Mouse (Mus musculus): ENCODE results near the gene Dnah5. TPM values are rescaled to one million over a fixed set of nuclear protein-coding genes. Genes with fewer than 3 reads are reported as not detected.

The Dnah5 gene
- polyA plus RNA-seq (2015; fragmentation: Nextera tagmentation; extraction: Ambion mirVana): 0.08 and 0.10 TPM in 2 replicates

GRCm38 (mm10) chr15:28203111-28204075 is at the start of gene Dnah5:
Dnah5 (plus strand) TSS chr15:28203752.
- WGBS: 46% methylated on average over 20 of the region's 20 CpGs
- no peak within 1 kb of the TSS for H3K4me3 ChIP-seq
- H3K9ac ChIP-seq: no peak within 1 kb of the TSS
- ATAC-seq: peak; percentile 58; the same call in 1 of the 2 replicates
- peaks cover 9% of the 10 kb centered on the region; the same call in 1 of the 2 replicates for H3K4me1 ChIP-seq
- no peak within 1 kb of the TSS for H3K4me2 ChIP-seq
- H3K27me3 ChIP-seq: peaks cover 65% of the 10 kb centered on the region
- H3K9me3 ChIP-seq (replicated peaks): no peaks in the 10 kb centered on the region
- no peaks in the 10 kb centered on the region for H3K36me3 ChIP-seq (ENCODE audit: poor library complexity, severe bottlenecking)
- no peak within 1 kb of the TSS for H3K27ac ChIP-seq

GRCm38 (mm10) chr15:28154822-28155501 is 48.6 kb upstream of the Dnah5 start:
- no peaks in the 10 kb centered on the region for H3K36me3 ChIP-seq (ENCODE audit: poor library complexity, severe bottlenecking)
- H3K4me3 ChIP-seq: peak overlapping the region; percentile 38
- peak; percentile 90 for ATAC-seq
- H3K4me1 ChIP-seq: peaks cover 20% of the 10 kb centered on the region; the same call in 1 of the 2 replicates
- H3K4me2 ChIP-seq: peak overlapping the region; percentile 72
- 3% methylated on average over 26 of the region's 27 CpGs for WGBS
- no peak overlapping the region for H3K27ac ChIP-seq
- peaks cover 9% of the 10 kb centered on the region; the same call in 1 of the 2 replicates for H3K27me3 ChIP-seq
- peak overlapping the region; percentile 52 for H3K9ac ChIP-seq
- no peaks in the 10 kb centered on the region for H3K9me3 ChIP-seq (replicated peaks)

GRCm38 (mm10) chr15:28158771-28159489 is 44.6 kb upstream of the Dnah5 start:
- Histone ChIP-seq H3K4me3 (peak overlapping the region; percentile 41), H3K4me2 (peak overlapping the region; percentile 71), H3K27me3 (peaks cover 9% of the 10 kb centered on the region; the same call in 1 of the 2 replicates), H3K36me3 (ENCODE audit: poor library complexity, severe bottlenecking) (no peaks in the 10 kb centered on the region), H3K9me3 (replicated peaks) (no peaks in the 10 kb centered on the region), H3K27ac (0 out of 2 replicates have a peak overlapping the region, but pooled peaks have one; percentile 25), H3K9ac (peak overlapping the region; percentile 60), H3K4me1 (peaks cover 20% of the 10 kb centered on the region; the same call in 1 of the 2 replicates)
- peak; percentile 72 for ATAC-seq
- 2% methylated on average over 19 of the region's 19 CpGs for WGBS

GRCm38 (mm10) chr15:28162291-28162690 is 41.3 kb upstream of the Dnah5 start:
- no peak overlapping the region for H3K4me2 ChIP-seq
- no peaks in the 10 kb centered on the region for H3K9me3 ChIP-seq (replicated peaks)
- no peak for ATAC-seq
- no peaks in the 10 kb centered on the region for H3K36me3 ChIP-seq (ENCODE audit: poor library complexity, severe bottlenecking)
- H3K4me1 ChIP-seq: peaks cover 9% of the 10 kb centered on the region; the same call in 1 of the 2 replicates
- H3K27ac ChIP-seq: no peak overlapping the region
- no peak overlapping the region for H3K4me3 ChIP-seq
- WGBS: 96% methylated on average over 2 of the region's 2 CpGs
- no peaks in the 10 kb centered on the region for H3K27me3 ChIP-seq
- H3K9ac ChIP-seq: no peak overlapping the region

GRCm38 (mm10) chr15:28165234-28165633 is 38.3 kb upstream of the Dnah5 start:
- Histone ChIP-seq H3K9ac (no peak overlapping the region), H3K36me3 (ENCODE audit: poor library complexity, severe bottlenecking) (no peaks in the 10 kb centered on the region), H3K4me3 (no peak overlapping the region), H3K4me1 (no peaks in the 10 kb centered on the region), H3K9me3 (replicated peaks) (no peaks in the 10 kb centered on the region), H3K4me2 (no peak overlapping the region), H3K27ac (no peak overlapping the region), H3K27me3 (no peaks in the 10 kb centered on the region)
- WGBS: 92% methylated on average over 7 of the region's 7 CpGs
- no peak for ATAC-seq

- H3K4me2 ChIP-seq: no peak overlapping the region
- H3K4me1 ChIP-seq: no peaks in the 10 kb centered on the region
- no peaks in the 10 kb centered on the region for H3K27me3 ChIP-seq
- no peak overlapping the region for H3K27ac ChIP-seq
- no peak overlapping the region for H3K4me3 ChIP-seq
- ATAC-seq: no peak
- H3K9ac ChIP-seq: no peak overlapping the region
- H3K9me3 ChIP-seq (replicated peaks): no peaks in the 10 kb centered on the region
- H3K36me3 ChIP-seq (ENCODE audit: poor library complexity, severe bottlenecking): no peaks in the 10 kb centered on the region
- WGBS: 89% methylated on average over 6 of the region's 6 CpGs
Observed at GRCm38 (mm10) chr15:28166090-28166489, 37.5 kb upstream of the Dnah5 start.

- no peak for ATAC-seq
- no peak overlapping the region for H3K27ac ChIP-seq
- H3K36me3 ChIP-seq (ENCODE audit: poor library complexity, severe bottlenecking): no peaks in the 10 kb centered on the region
- no peak overlapping the region for H3K4me2 ChIP-seq
- no peak overlapping the region for H3K4me3 ChIP-seq
- H3K27me3 ChIP-seq: 0 out of 2 replicates have a peak, but pooled peaks cover 6% of the 10 kb centered on the region
- H3K9ac ChIP-seq: no peak overlapping the region
- 93% methylated on average over 11 of the region's 11 CpGs for WGBS
- H3K9me3 ChIP-seq (replicated peaks): no peaks in the 10 kb centered on the region
- 0 out of 2 replicates have a peak, but pooled peaks cover 2% of the 10 kb centered on the region for H3K4me1 ChIP-seq
Observed at GRCm38 (mm10) chr15:28178951-28179350, 24.6 kb upstream of the Dnah5 start.

GRCm38 (mm10) chr15:28179556-28179955 is 24.0 kb upstream of the Dnah5 start:
- no peak overlapping the region for H3K9ac ChIP-seq
- WGBS: 89% methylated on average over 6 of the region's 6 CpGs
- H3K36me3 ChIP-seq (ENCODE audit: poor library complexity, severe bottlenecking): no peaks in the 10 kb centered on the region
- 0 out of 2 replicates have a peak, but pooled peaks cover 2% of the 10 kb centered on the region for H3K4me1 ChIP-seq
- no peak overlapping the region for H3K27ac ChIP-seq
- no peak overlapping the region for H3K4me2 ChIP-seq
- no peak overlapping the region for H3K4me3 ChIP-seq
- no peaks in the 10 kb centered on the region for H3K9me3 ChIP-seq (replicated peaks)
- ATAC-seq: no peak
- H3K27me3 ChIP-seq: 0 out of 2 replicates have a peak, but pooled peaks cover 7% of the 10 kb centered on the region

- peaks cover 10% of the 10 kb centered on the region; the same call in 1 of the 2 replicates for H3K27me3 ChIP-seq
- peak overlapping the region; percentile 36 for H3K4me3 ChIP-seq
- no peak overlapping the region for H3K27ac ChIP-seq
- H3K36me3 ChIP-seq (ENCODE audit: poor library complexity, severe bottlenecking): no peaks in the 10 kb centered on the region
- H3K4me1 ChIP-seq: 0 out of 2 replicates have a peak, but pooled peaks cover 2% of the 10 kb centered on the region
- peak; percentile 90 for ATAC-seq
- no peak overlapping the region for H3K9ac ChIP-seq
- no peaks in the 10 kb centered on the region for H3K9me3 ChIP-seq (replicated peaks)
- 13% methylated on average over 10 of the region's 10 CpGs for WGBS
- peak overlapping the region; percentile 66 for H3K4me2 ChIP-seq
Observed at GRCm38 (mm10) chr15:28181862-28182261, 21.7 kb upstream of the Dnah5 start.

GRCm38 (mm10) chr15:28182567-28182966 is 21.0 kb upstream of the Dnah5 start:
- 0 out of 2 replicates have a peak, but pooled peaks cover 2% of the 10 kb centered on the region for H3K4me1 ChIP-seq
- peaks cover 10% of the 10 kb centered on the region; the same call in 1 of the 2 replicates for H3K27me3 ChIP-seq
- no peak for ATAC-seq
- 67% methylated on average over 3 of the region's 3 CpGs for WGBS
- no peaks in the 10 kb centered on the region for H3K36me3 ChIP-seq (ENCODE audit: poor library complexity, severe bottlenecking)
- H3K27ac ChIP-seq: no peak overlapping the region
- no peak overlapping the region for H3K9ac ChIP-seq
- no peak overlapping the region for H3K4me3 ChIP-seq
- H3K4me2 ChIP-seq: no peak overlapping the region
- H3K9me3 ChIP-seq (replicated peaks): no peaks in the 10 kb centered on the region
